Mouse (Mus musculus): ENCODE measurements around the gene Clcnka. TPM values are rescaled to one million over a fixed set of nuclear protein-coding genes. Genes with fewer than 3 reads are reported as not detected.

The Clcnka gene
- polyA plus RNA-seq, 1 experiment from 2014 or later = 58.1 TPM

DNA sequence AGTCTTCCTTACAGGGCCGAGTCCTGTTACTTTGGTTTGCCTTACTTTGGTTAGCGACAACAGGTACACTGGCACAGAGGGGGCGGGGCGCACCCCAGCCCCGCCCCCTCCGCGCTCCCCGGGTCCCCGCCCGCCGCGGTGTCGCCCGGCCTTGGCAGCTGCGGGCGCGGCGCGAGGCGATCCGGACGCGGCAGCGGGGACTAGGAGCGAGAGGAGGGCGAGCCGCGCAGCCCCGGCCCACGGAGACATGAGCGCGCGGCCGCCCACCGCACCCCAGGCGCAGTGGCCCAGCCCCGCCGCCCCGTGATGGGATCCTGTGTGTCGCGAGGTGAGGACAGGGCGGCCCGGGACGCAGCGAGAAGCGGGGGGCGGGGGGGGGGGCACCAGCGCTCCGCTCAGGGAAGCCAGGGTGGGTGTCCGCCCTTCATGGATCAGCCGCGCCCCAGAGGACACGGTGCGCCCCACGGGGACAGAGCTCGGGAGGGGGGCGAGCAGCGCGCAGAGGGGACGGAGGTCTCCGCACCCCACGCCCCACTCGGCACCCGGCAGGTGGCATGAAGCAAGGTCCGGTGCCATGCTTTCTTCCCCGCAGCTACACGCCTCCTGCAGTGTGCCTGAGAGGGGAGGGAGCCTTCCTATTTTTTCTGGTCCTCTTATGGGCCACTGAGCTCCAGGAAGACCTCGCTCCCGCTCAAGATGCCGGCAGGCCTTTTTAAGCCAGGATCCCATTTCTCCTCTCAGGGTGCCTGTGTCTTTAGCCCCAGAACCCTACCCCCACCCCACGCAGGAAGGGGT, 30.3 kb downstream of the Clcnka start, which contains the start of gene Fam131c:
TSS of gene Fam131c (plus strand) at position 224 of the 795 bp plus-strand sequence.
- TF ChIP-seq CTCF (IDR thresholded peaks at IDR 0.05; ENCODE audit: low read depth) = no peak
- Histone ChIP-seq H3K4me2 (ENCODE audit: low read length) (peak within 1 kb of the TSS; percentile 97), H3K36me3 (ENCODE audit: insufficient read depth, low read length) (no peaks in the 10 kb centered on the region), H3K27ac (no peak within 1 kb of the TSS), H3K9ac (ENCODE audit: low read depth, low read length) (peak within 1 kb of the TSS; percentile 59), H3K27me3 (ENCODE audit: insufficient read depth, low read length) (0 out of 2 replicates have a peak, but pooled peaks cover 3% of the 10 kb centered on the region), H3K9me3 (replicated peaks; ENCODE audit: low read length) (no peaks in the 10 kb centered on the region), H3K4me1 (replicated peaks; ENCODE audit: insufficient read depth, low read length) (no peaks in the 10 kb centered on the region; the same call in 1 of the 2 replicates), H3K4me3 (replicated peaks; ENCODE audit: low read depth, low read length) (peak within 1 kb of the TSS; percentile 55)
- ATAC-seq (replicated peaks; ENCODE audit: low FRiP score, low read depth) (peak; percentile 15; the same call in 1 of the 2 replicates), DNase-seq (ENCODE audit: low spot score) (peak; percentile 52)
- WGBS = 2% methylated on average over 58 of the region's 71 CpGs

DNA sequence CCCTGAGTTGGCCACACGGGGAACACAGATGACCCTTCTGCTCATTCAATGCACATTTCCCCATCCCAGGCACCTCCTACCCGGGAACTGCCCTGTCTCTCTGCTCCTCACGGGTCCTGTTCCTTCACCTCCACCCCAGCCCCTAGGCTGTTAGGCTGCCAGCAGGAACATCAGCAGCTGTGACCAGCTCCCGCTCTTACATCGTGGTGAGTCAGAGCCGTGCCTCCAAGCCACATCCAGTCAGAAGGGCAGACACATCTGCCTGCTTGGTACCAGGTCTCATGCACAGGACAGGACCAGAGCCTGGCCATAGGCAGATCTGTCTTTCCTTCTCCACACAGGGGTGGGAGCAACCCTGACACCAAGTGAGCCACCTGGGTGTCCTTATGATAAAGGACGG, 32.6 kb downstream of the Clcnka start:
- Histone ChIP-seq H3K9me3 (replicated peaks; ENCODE audit: low read length) (no peaks in the 10 kb centered on the region), H3K27me3 (ENCODE audit: insufficient read depth, low read length) (0 out of 2 replicates have a peak, but pooled peaks cover 3% of the 10 kb centered on the region), H3K4me2 (ENCODE audit: low read length) (no peak overlapping the region), H3K9ac (ENCODE audit: low read depth, low read length) (no peak overlapping the region), H3K4me3 (replicated peaks; ENCODE audit: low read depth, low read length) (no peak overlapping the region), H3K27ac (no peak overlapping the region), H3K4me1 (replicated peaks; ENCODE audit: insufficient read depth, low read length) (no peaks in the 10 kb centered on the region; the same call in 1 of the 2 replicates), H3K36me3 (ENCODE audit: insufficient read depth, low read length) (no peaks in the 10 kb centered on the region)
- no peak for TF ChIP-seq CTCF (IDR thresholded peaks at IDR 0.05; ENCODE audit: low read depth)
- WGBS = 59% methylated on average over 7 of the region's 7 CpGs
- DNase-seq (ENCODE audit: low spot score) (no peak), ATAC-seq (replicated peaks; ENCODE audit: low FRiP score, low read depth) (no peak)

- Histone ChIP-seq H3K9me3 (replicated peaks; ENCODE audit: low read length) (no peaks in the 10 kb centered on the region), H3K4me3 (replicated peaks; ENCODE audit: low read depth, low read length) (no peak overlapping the region), H3K4me2 (ENCODE audit: low read length) (no peak overlapping the region), H3K27ac (no peak overlapping the region), H3K36me3 (ENCODE audit: insufficient read depth, low read length) (no peaks in the 10 kb centered on the region), H3K4me1 (replicated peaks; ENCODE audit: insufficient read depth, low read length) (no peaks in the 10 kb centered on the region; the same call in 1 of the 2 replicates), H3K9ac (ENCODE audit: low read depth, low read length) (no peak overlapping the region), H3K27me3 (ENCODE audit: insufficient read depth, low read length) (0 out of 2 replicates have a peak, but pooled peaks cover 3% of the 10 kb centered on the region)
- DNase-seq (ENCODE audit: low spot score) (peak; percentile 55), ATAC-seq (replicated peaks; ENCODE audit: low FRiP score, low read depth) (peak; percentile 42)
- 0 out of 2 replicates have a peak, but pooled peaks have one; percentile 22 for TF ChIP-seq CTCF (IDR thresholded peaks at IDR 0.05; ENCODE audit: low read depth)
- 31% methylated on average over 8 of the region's 8 CpGs for WGBS
Observed at GRCm38 (mm10) chr4:141365126-141365525, 33.4 kb downstream of the Clcnka start.

DNA sequence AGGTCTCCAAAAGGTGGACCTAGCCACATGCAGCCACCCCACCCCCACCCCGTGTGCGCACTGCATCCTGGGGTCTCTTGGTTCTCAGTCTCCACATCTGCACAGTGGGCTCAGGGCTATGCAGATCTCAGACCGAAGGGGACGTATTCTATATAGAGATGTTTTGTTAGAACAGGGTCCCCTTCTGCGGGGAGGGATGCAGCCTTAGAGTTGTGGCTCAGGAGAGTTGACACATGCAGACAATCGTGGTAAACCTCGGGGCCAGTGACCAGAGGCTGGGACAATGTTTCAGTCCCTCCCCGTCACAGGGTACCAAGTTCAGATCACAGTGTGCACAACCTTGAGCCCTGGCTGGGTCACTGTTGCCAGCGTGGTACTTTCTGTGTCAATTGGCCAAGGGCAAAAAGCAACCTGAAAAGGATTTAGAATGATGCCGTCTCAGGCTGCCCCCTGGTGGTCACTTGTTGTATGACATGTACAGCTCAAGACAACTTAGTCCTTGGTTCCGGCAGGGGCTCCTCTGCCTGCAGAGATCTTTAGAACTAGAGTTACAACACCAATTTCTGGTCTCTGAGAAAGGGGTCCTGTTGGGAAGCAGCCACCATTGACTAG, 35.5 kb downstream of the Clcnka start:
- H3K4me3 ChIP-seq (replicated peaks; ENCODE audit: low read depth, low read length) = no peak overlapping the region
- no peak overlapping the region for H3K4me2 ChIP-seq (ENCODE audit: low read length)
- no peak overlapping the region for H3K9ac ChIP-seq (ENCODE audit: low read depth, low read length)
- H3K27ac ChIP-seq = no peak overlapping the region
- ATAC-seq (replicated peaks; ENCODE audit: low FRiP score, low read depth) (no peak), DNase-seq (ENCODE audit: low spot score) (peak; percentile 89)
- H3K4me1 ChIP-seq (replicated peaks; ENCODE audit: insufficient read depth, low read length) = no peaks in the 10 kb centered on the region; the same call in 1 of the 2 replicates
- 29% methylated on average over 11 of the region's 11 CpGs for WGBS
- no peaks in the 10 kb centered on the region for H3K36me3 ChIP-seq (ENCODE audit: insufficient read depth, low read length)
- H3K9me3 ChIP-seq (replicated peaks; ENCODE audit: low read length) = no peaks in the 10 kb centered on the region
- peak; percentile 97 for TF ChIP-seq CTCF (IDR thresholded peaks at IDR 0.05; ENCODE audit: low read depth)
- 0 out of 2 replicates have a peak, but pooled peaks cover 3% of the 10 kb centered on the region for H3K27me3 ChIP-seq (ENCODE audit: insufficient read depth, low read length)

GRCm38 (mm10) chr4:141360846-141361245, 37.7 kb downstream of the Clcnka start:
- TF ChIP-seq CTCF (IDR thresholded peaks at IDR 0.05; ENCODE audit: low read depth) = peak; percentile 71
- Histone ChIP-seq H3K9me3 (replicated peaks; ENCODE audit: low read length) (no peaks in the 10 kb centered on the region), H3K9ac (ENCODE audit: low read depth, low read length) (no peak overlapping the region), H3K36me3 (ENCODE audit: insufficient read depth, low read length) (no peaks in the 10 kb centered on the region), H3K4me2 (ENCODE audit: low read length) (no peak overlapping the region), H3K27me3 (ENCODE audit: insufficient read depth, low read length) (0 out of 2 replicates have a peak, but pooled peaks cover 3% of the 10 kb centered on the region), H3K4me1 (replicated peaks; ENCODE audit: insufficient read depth, low read length) (no peaks in the 10 kb centered on the region; the same call in 1 of the 2 replicates), H3K27ac (no peak overlapping the region), H3K4me3 (replicated peaks; ENCODE audit: low read depth, low read length) (no peak overlapping the region)
- ATAC-seq (replicated peaks; ENCODE audit: low FRiP score, low read depth) = no peak
- DNase-seq (ENCODE audit: low spot score) = peak; percentile 61
- WGBS = 42% methylated on average over 7 of the region's 7 CpGs

GRCm38 (mm10) chr4:141359222-141359621, 39.3 kb downstream of the Clcnka start:
- Histone ChIP-seq H3K4me3 (replicated peaks; ENCODE audit: low read depth, low read length) (no peak overlapping the region), H3K27ac (no peak overlapping the region), H3K36me3 (ENCODE audit: insufficient read depth, low read length) (no peaks in the 10 kb centered on the region), H3K9ac (ENCODE audit: low read depth, low read length) (no peak overlapping the region), H3K4me2 (ENCODE audit: low read length) (no peak overlapping the region), H3K27me3 (ENCODE audit: insufficient read depth, low read length) (0 out of 2 replicates have a peak, but pooled peaks cover 2% of the 10 kb centered on the region), H3K9me3 (replicated peaks; ENCODE audit: low read length) (no peaks in the 10 kb centered on the region), H3K4me1 (replicated peaks; ENCODE audit: insufficient read depth, low read length) (no peaks in the 10 kb centered on the region)
- whole genome bisulfite sequencing = 90% methylated on average over 6 of the region's 6 CpGs
- DNase-seq (ENCODE audit: low spot score) (no peak), ATAC-seq (replicated peaks; ENCODE audit: low FRiP score, low read depth) (no peak)
- TF ChIP-seq CTCF (IDR thresholded peaks at IDR 0.05; ENCODE audit: low read depth) = no peak

Data from kidney, postnatal 0 days (tissue).